Mouse (Mus musculus) liver, embryonic 14.5 days (tissue): ENCODE measurements around the gene Gabrr2.

ENCODE experiments used
- CTCF ChIP-seq: IDR thresholded peaks from 2 replicates; pipeline ENCODE4 v1.5.1; 2016; ENCODE audit warnings: antibody characterized with exemption, low read depth, control low read depth
- EP300 ChIP-seq: IDR thresholded peaks from 2 replicates; pipeline ENCODE4 v1.6.1; 2016; ENCODE audit warnings: antibody characterized with exemption, low read depth

DNA sequence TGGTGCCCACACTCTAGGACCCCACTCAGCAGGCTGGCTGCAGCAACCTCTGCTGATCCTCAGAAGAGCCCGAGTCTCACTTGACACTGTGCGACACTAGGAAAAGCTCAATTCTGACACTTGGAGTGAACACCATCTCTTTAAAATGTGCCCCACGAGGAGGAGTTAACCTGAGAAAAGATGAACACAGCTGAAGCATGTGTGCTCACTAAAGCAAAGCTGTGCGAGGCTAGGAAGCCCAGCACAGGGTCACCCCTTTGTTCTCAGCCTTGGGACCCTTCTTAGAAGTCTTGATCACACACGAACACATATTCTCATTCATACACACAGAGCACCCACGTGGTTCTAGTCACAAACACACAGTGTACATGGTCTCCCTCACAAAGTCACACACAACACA is 2.2 kb downstream of the Gabrr2 start:
- no peak for TF ChIP-seq CTCF
- TF ChIP-seq EP300: no peak
